In genomic region chr14:121080739-121081138, GRCm38 (mm10) we compare ENCODE assay signal across 34 mouse cellular contexts.
"Had no signal": no experiment of that assay in that cellular context is flagged by ENCODE, and none has a peak within 500 bp of the region (broad histone marks: within the 10 kb centered on the region; RNA-seq: fewer than 3 reads in every experiment).

No protein-coding gene starts in this region.

- ATAC-seq: hindbrain, embryonic 16.5 days; hindbrain, postnatal 0 days; inflammation-experienced regulatory T-cells, adult 6 months; intestine, embryonic 15.5 days; intestine, embryonic 16.5 days; intestine, postnatal 0 days had no signal

- H3K4me1 ChIP-seq: hindbrain, embryonic 12.5 days had no signal

- DNase-seq: heart, postnatal 10 days; heart, postnatal 14 days; heart, postnatal 36 days; kidney, adult 11 months; kidney, adult 18-20 months; kidney, adult 2 months; kidney, adult 8-10 months; kidney, adult 9 months; kidney, postnatal 10 days; kidney, postnatal 14 days; kidney, postnatal 25 days; kidney, postnatal 36 days; kidney, postnatal 4 days; layer of hippocampus, adult 9-11 months; layer of hippocampus, postnatal 36 days had no signal

- H3K4me3 ChIP-seq: heart, embryonic 10.5 days; heart, embryonic 12.5 days; heart, embryonic 13.5 days; heart, embryonic 15.5 days; hindbrain, embryonic 10.5 days; hindbrain, embryonic 12.5 days; hindbrain, embryonic 13.5 days; hindbrain, embryonic 15.5 days; intestine, embryonic 15.5 days; kidney, embryonic 15.5 days; layer of hippocampus, adult 2 months; left cerebral cortex, adult 2 months had no signal

- H3K27ac ChIP-seq: heart, embryonic 10.5 days; heart, embryonic 13.5 days; heart, embryonic 15.5 days; hindbrain, embryonic 10.5 days; hindbrain, embryonic 12.5 days; hindbrain, embryonic 13.5 days; hindbrain, embryonic 14.5 days; hindbrain, embryonic 15.5 days; hindbrain, postnatal 0 days; intestine, embryonic 15.5 days; kidney, embryonic 15.5 days; kidney, postnatal 0 days; left cerebral cortex, adult 2 months had no signal
